Mouse (Mus musculus): ENCODE measurements at regions not wholly inside any gene's neighbourhood (a gene's known extent, or its start where the extent isn't known, plus 50 kb on each side); places are given as distances from the start of the nearest gene placed in this dataset.

DNA sequence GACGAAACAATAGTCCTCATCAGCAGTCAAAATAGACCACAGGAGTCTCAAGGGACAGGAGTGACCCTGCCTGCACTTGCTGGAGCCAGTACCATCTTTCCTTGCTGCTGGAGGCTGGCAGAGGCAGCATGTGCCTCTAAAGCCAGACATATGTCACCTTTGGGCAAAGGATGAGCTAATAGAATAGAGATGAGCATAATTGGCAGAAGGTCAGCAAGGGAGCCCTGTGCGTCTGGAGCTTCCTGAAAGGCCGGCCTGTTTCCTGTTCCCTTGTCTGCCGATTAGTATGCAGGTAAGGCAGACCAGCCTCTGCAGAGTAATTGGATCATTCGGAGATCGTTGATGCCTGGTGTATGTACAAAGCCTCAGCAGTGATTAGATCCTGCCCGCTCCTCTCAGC lies 87.0 kb upstream of the Rbfox1 start:
- Histone ChIP-seq H3K27ac (replicated peaks) (no peak overlapping the region), H3K4me2 (replicated peaks; ENCODE audit: low read depth) (no peak overlapping the region), H3K9me3 (ENCODE audit: control insufficient read depth, low read length) (no peaks in the 10 kb centered on the region), H3K27me3 (ENCODE audit: control insufficient read depth, insufficient read depth, low read length) (no peaks in the 10 kb centered on the region), H3K4me1 (replicated peaks; ENCODE audit: control insufficient read depth, insufficient read depth) (no peaks in the 10 kb centered on the region), H3K36me3 (ENCODE audit: control insufficient read depth, insufficient read depth, low read length) (no peaks in the 10 kb centered on the region), H3K9ac (ENCODE audit: low read length) (no peak overlapping the region), H3K4me3 (ENCODE audit: low read depth, low read length) (no peak overlapping the region)
- no peak for ATAC-seq (ENCODE audit: low FRiP score, low TSS enrichment)
- TF ChIP-seq CTCF (IDR thresholded peaks at IDR 0.05; ENCODE audit: low read depth): no peak
- 68% methylated on average over 7 of the region's 7 CpGs for WGBS
- DNase-seq (ENCODE audit: low spot score): no peak

GRCm38 (mm10) chr16:5792216-5792615 lies 92.9 kb upstream of the Rbfox1 start:
- H3K27ac ChIP-seq (replicated peaks): no peak overlapping the region
- H3K9ac ChIP-seq (ENCODE audit: low read length): no peak overlapping the region
- no peaks in the 10 kb centered on the region for H3K9me3 ChIP-seq (ENCODE audit: control insufficient read depth, low read length)
- ATAC-seq (ENCODE audit: low FRiP score, low TSS enrichment): no peak
- DNase-seq (ENCODE audit: low spot score): no peak
- H3K36me3 ChIP-seq (ENCODE audit: control insufficient read depth, insufficient read depth, low read length): no peaks in the 10 kb centered on the region
- 31% methylated on average over 1 of the region's 1 CpGs for WGBS
- H3K4me1 ChIP-seq (replicated peaks; ENCODE audit: control insufficient read depth, insufficient read depth): no peaks in the 10 kb centered on the region
- H3K4me3 ChIP-seq (ENCODE audit: low read depth, low read length): no peak overlapping the region
- no peaks in the 10 kb centered on the region for H3K27me3 ChIP-seq (ENCODE audit: control insufficient read depth, insufficient read depth, low read length)
- no peak overlapping the region for H3K4me2 ChIP-seq (replicated peaks; ENCODE audit: low read depth)
- TF ChIP-seq CTCF (IDR thresholded peaks at IDR 0.05; ENCODE audit: low read depth): no peak
- no peak for TF ChIP-seq EP300 (optimal IDR thresholded peaks at IDR 0.05)

DNA sequence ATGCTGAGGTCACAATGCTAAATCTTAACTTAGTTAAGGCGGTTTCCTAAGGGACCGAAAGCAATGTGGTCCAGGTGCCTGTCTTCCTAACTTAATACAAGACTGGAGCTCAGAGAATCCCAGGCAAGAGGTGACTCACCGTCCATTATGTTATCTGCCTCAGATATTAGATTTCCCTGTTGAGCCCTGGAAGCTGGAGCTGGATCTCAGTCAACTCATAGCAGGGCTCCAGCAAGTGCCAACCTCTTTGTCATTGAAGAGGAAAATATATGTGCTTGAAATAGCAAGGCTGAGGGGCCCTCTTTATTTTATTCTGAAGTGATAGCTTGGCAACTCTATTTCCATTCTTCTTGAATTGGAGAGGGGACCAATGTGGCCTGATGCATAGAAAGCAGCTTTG lies 95.0 kb upstream of the Rbfox1 start:
- Histone ChIP-seq H3K4me1 (replicated peaks; ENCODE audit: control insufficient read depth, insufficient read depth) (no peaks in the 10 kb centered on the region), H3K9ac (ENCODE audit: low read length) (no peak overlapping the region), H3K27me3 (ENCODE audit: control insufficient read depth, insufficient read depth, low read length) (no peaks in the 10 kb centered on the region), H3K9me3 (ENCODE audit: control insufficient read depth, low read length) (no peaks in the 10 kb centered on the region), H3K27ac (replicated peaks) (no peak overlapping the region), H3K36me3 (ENCODE audit: control insufficient read depth, insufficient read depth, low read length) (no peaks in the 10 kb centered on the region), H3K4me3 (ENCODE audit: low read depth, low read length) (no peak overlapping the region), H3K4me2 (replicated peaks; ENCODE audit: low read depth) (no peak overlapping the region)
- no peak for DNase-seq (ENCODE audit: low spot score)
- ATAC-seq (ENCODE audit: low FRiP score, low TSS enrichment): no peak
- WGBS: 75% methylated on average over 3 of the region's 3 CpGs
- TF ChIP-seq EP300 (optimal IDR thresholded peaks at IDR 0.05) (no peak), CTCF (IDR thresholded peaks at IDR 0.05; ENCODE audit: low read depth) (no peak)

GRCm38 (mm10) chr16:5787206-5787605 lies 97.9 kb upstream of the Rbfox1 start:
- DNase-seq (ENCODE audit: low spot score): no peak
- no peak overlapping the region for H3K27ac ChIP-seq (replicated peaks)
- H3K4me3 ChIP-seq (ENCODE audit: low read depth, low read length): no peak overlapping the region
- no peak overlapping the region for H3K4me2 ChIP-seq (replicated peaks; ENCODE audit: low read depth)
- no peak for TF ChIP-seq EP300 (optimal IDR thresholded peaks at IDR 0.05)
- TF ChIP-seq CTCF (IDR thresholded peaks at IDR 0.05; ENCODE audit: low read depth): no peak
- H3K27me3 ChIP-seq (ENCODE audit: control insufficient read depth, insufficient read depth, low read length): no peaks in the 10 kb centered on the region
- no peak overlapping the region for H3K9ac ChIP-seq (ENCODE audit: low read length)
- no peaks in the 10 kb centered on the region for H3K36me3 ChIP-seq (ENCODE audit: control insufficient read depth, insufficient read depth, low read length)
- H3K4me1 ChIP-seq (replicated peaks; ENCODE audit: control insufficient read depth, insufficient read depth): no peaks in the 10 kb centered on the region
- H3K9me3 ChIP-seq (ENCODE audit: control insufficient read depth, low read length): no peaks in the 10 kb centered on the region
- no peak for ATAC-seq (ENCODE audit: low FRiP score, low TSS enrichment)

DNA sequence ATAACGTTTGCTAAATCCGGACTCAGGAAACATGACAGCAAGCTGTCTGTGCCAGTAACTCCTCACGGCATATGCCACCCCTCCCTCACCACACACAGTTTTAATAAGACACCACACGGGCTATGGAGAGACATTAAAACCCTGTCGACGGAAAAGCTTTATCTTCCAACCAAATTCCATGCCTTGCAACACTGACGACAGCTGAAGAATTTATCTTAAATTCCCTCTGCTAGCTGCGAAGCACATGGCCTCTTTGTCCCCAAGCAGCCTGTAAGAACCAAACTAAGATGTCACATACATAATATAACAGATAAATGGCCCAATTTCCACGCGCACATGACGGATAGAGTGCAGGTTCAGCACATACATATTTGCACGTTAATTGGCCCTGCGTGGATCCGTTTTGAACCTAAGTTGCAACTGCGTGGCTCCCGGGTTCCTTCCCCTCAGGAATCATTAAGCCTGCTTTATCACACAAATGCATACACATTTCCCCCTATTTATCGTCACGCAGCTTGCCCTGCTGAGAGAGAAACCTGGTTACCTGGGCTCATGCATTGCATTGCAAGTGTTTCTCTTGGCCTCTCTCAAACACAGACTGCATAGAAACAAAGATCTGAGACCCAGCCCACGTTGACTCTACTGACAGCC lies 118.3 kb upstream of the Rbfox1 start:
- H3K9me3 ChIP-seq (ENCODE audit: control insufficient read depth, low read length): no peaks in the 10 kb centered on the region
- no peak overlapping the region for H3K4me3 ChIP-seq (ENCODE audit: low read depth, low read length)
- no peaks in the 10 kb centered on the region for H3K4me1 ChIP-seq (replicated peaks; ENCODE audit: control insufficient read depth, insufficient read depth)
- DNase-seq (ENCODE audit: low spot score): no peak
- H3K36me3 ChIP-seq (ENCODE audit: control insufficient read depth, insufficient read depth, low read length): no peaks in the 10 kb centered on the region
- no peaks in the 10 kb centered on the region for H3K27me3 ChIP-seq (ENCODE audit: control insufficient read depth, insufficient read depth, low read length)
- no peak overlapping the region for H3K4me2 ChIP-seq (replicated peaks; ENCODE audit: low read depth)
- H3K27ac ChIP-seq (replicated peaks): no peak overlapping the region
- H3K9ac ChIP-seq (ENCODE audit: low read length): no peak overlapping the region
- TF ChIP-seq CTCF (IDR thresholded peaks at IDR 0.05; ENCODE audit: low read depth) (no peak), EP300 (optimal IDR thresholded peaks at IDR 0.05) (no peak)
- no peak for ATAC-seq (ENCODE audit: low FRiP score, low TSS enrichment)
- WGBS: 78% methylated on average over 19 of the region's 19 CpGs

GRCm38 (mm10) chr16:5765143-5765542 lies 120.0 kb upstream of the Rbfox1 start:
- Histone ChIP-seq H3K27ac (replicated peaks) (no peak overlapping the region), H3K4me2 (replicated peaks; ENCODE audit: low read depth) (no peak overlapping the region), H3K36me3 (ENCODE audit: control insufficient read depth, insufficient read depth, low read length) (no peaks in the 10 kb centered on the region), H3K9me3 (ENCODE audit: control insufficient read depth, low read length) (no peaks in the 10 kb centered on the region), H3K9ac (ENCODE audit: low read length) (no peak overlapping the region), H3K27me3 (ENCODE audit: control insufficient read depth, insufficient read depth, low read length) (no peaks in the 10 kb centered on the region), H3K4me3 (ENCODE audit: low read depth, low read length) (no peak overlapping the region), H3K4me1 (replicated peaks; ENCODE audit: control insufficient read depth, insufficient read depth) (no peaks in the 10 kb centered on the region)
- WGBS: 24% methylated on average over 4 of the region's 4 CpGs
- TF ChIP-seq EP300 (optimal IDR thresholded peaks at IDR 0.05) (no peak), CTCF (IDR thresholded peaks at IDR 0.05; ENCODE audit: low read depth) (no peak)
- DNase-seq (ENCODE audit: low spot score) (peak; percentile 31), ATAC-seq (ENCODE audit: low FRiP score, low TSS enrichment) (no peak)

Measured in stomach, postnatal 0 days (tissue).